Mouse (Mus musculus): Measurements from ENCODE around the gene Defb18.
"Not testable (repeated sequence)": the region's sequence is repeated elsewhere in the genome, so short reads cannot be mapped to it uniquely, and the experiment has no call there.

Defb18 gene

GRCm38 (mm10) chr1:18237343-18237742 is at the start of gene Defb18:
Defb18 (minus strand) TSS chr1:18237443.
- DNase-seq, result no peak

GRCm38 (mm10) chr1:18271095-18271494 is 33.9 kb upstream of the Defb18 start:
- DNase-seq, result no peak

DNA sequence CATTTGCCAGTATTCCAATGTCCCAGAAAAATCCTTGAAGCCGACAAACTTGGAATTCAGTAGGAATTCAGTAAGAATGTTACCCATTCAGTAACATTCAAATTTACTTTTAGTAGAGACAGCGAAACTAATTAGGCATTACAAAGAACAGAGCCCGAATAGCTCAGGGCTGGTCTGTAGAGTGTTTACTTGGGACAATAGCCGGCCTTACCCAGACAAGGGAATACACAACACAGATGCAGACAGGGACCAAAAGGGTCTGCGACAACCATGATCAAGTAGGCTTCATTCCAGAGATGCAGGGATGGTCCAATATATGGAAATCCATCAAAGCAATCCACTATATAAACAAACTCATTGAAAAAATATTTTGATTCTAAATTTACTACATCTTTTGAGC is 31.6 kb upstream of the Defb18 start:
- no peak for DNase-seq

- DNase-seq, result no peak
These were observed 27.8 kb upstream of the Defb18 start, which contains the start of gene Defb41 for GRCm38 (mm10) chr1:18265038-18265437. Defb41 (minus strand) TSS chr1:18265138.

DNA sequence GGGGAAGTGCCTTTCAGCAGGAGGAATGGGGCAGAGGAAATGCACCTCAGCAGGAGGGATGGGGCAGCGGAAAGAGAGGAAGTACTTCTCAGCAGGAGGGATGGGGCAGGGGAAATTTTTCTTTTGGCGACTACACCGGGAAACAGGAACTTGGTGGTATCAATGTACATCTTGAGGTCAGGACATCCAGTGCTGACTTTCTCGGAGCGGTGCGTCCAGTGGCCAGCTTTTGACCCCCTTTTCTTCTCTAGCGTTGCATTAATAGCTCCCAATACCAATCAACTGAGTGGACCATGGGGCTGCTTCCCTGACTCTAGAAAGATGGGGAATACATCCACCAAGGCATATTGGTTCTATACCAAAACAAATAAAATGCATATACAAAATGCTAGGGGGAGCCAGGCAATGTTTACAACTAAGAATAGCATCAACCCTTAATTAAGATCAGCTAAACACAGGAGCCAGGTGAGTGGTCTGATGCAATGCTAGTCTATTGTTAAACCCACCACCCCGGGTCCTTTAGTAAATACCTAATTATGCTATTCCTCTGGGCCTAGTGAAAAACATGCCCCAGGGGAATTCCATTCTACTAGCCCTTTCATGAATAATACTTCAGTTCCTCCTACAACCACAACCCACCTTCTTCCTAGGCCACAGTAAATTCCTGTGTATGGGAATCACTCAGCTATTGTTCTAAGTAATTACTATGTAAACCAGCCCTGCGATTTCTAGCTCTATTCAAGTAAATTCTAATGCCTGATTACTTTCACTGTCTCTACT is 8.7 kb upstream of the Defb18 start:
- not testable (repeated sequence) for DNase-seq

DNA sequence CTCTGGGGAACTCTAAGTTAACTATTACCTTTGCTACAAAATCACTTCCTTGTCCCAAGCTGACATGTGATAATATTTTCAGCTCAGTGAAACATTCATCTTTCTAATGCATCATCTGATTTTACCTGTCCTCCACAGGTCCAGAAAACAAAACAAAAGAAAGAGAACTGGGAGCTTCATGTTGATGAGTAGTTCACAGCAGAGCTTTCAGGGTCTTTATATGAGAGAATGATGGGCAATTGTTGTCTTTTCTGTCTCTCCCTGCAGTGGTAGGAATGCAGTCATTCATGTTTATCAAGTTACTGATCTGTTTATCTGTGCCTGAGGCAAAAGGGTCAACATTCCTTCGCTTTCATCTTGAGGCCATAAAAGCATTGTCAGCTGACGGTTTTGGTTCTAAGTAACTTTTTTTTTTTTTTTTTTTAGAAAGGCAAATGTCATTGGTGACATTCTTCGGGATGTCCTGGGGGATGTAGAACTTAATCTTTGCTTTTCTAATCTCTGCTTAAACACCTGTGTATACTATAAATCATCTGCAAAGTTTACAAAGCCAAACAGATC is 13.8 kb downstream of the Defb18 start:
- no peak for DNase-seq

- DNase-seq, result no peak
These were observed 45.5 kb downstream of the Defb18 start for GRCm38 (mm10) chr1:18191719-18192118.

- no peak for DNase-seq
These were observed 46.2 kb downstream of the Defb18 start for GRCm38 (mm10) chr1:18190714-18191712.
